Mouse (Mus musculus) midbrain, embryonic 10.5 days (tissue): ENCODE measurements around the gene Prss36. TPM values are rescaled to one million over a fixed set of nuclear protein-coding genes. Genes with fewer than 3 reads are reported as not detected.

ENCODE experiments used
- DNase-seq: peaks from one replicate; pipeline ENCODE4 v3.0.0-alpha.2; 2017; ENCODE audit warnings: low spot score
- H3K27ac ChIP-seq: fragments of 300-500 bp; sonication (generic); replicated peaks from 2 replicates; pipeline ENCODE4 v1.5.1; 2016; ENCODE audit warnings: mild to moderate bottlenecking
- H3K27me3 ChIP-seq: fragments of 300-500 bp; sonication (generic); 2 replicates; pipeline ENCODE4 v1.6.1; 2016; ENCODE audit warnings: low read depth, mild to moderate bottlenecking; ENCODE audit not compliant: poor library complexity, severe bottlenecking
- H3K36me3 ChIP-seq: fragments of 300-500 bp; sonication (generic); 2 replicates; pipeline ENCODE4 v1.6.1; 2016; ENCODE audit warnings: mild to moderate bottlenecking, moderate library complexity
- H3K4me1 ChIP-seq: fragments of 300-500 bp; sonication (generic); 2 replicates; pipeline ENCODE4 v1.6.1; 2016
- H3K4me3 ChIP-seq: fragments of 300-500 bp; sonication (generic); 2 replicates; pipeline ENCODE4 v1.5.1; 2016; ENCODE audit warnings: mild to moderate bottlenecking, moderate library complexity
- H3K9me3 ChIP-seq: fragments of 300-500 bp; sonication (generic); replicated peaks from 2 replicates; pipeline ENCODE4 v1.6.1; 2016; ENCODE audit warnings: mild to moderate bottlenecking
- WGBS: fragments of 180-500 bp; shearing (Covaris S2); methylation state at CpG from one replicate; pipeline ENCODE4 v1.1.7; 2016; 5-methylcytosine and 5-hydroxymethylcytosine counted together
- polyA plus RNA-seq: library from polyadenylated mRNA; unstranded; fragments of >200 nt; fragmentation: Nextera tagmentation; extraction: Ambion mirVana; gene quantifications from 2 replicates; pipeline ENCODE4 v1.2.1, GENCODE M21; 2016

Prss36 gene
- 11.0 and 13.0 TPM in 2 replicates for polyA plus RNA-seq

DNA sequence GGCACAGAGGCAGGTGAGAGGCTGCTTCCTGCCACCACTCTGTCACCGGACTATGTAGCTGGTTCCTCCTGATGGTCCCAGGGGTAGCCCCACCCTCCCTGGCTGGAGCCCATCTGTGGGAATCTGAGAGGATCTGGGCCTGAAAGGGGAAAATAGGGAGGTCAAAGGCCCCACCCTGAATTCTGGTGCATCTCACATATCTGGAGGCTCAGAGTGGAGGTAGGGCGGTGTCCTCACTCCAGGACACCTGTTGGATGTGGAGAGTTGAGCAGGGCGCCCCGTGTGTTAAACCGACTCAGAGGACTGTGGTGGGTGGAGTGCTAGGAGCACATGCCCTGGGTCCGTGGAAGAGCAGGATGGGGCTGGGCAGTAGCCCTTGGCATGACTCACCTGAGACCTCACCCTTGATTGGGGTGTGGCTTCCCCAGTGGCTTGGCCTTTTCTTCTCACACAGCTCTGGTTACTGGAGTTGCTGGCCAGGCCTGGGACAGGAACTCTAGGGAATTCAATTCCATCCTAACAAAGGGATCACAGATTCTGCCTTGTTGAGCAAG, at the start of gene Prss36:
TSS of gene Prss36 (minus strand) at position 256 of the 554 bp plus-strand sequence.
- WGBS: 83% methylated on average over 6 of the region's 6 CpGs
- H3K4me1 ChIP-seq: peaks cover 5% of the 10 kb centered on the region
- H3K36me3 ChIP-seq: no peaks in the 10 kb centered on the region
- peaks cover 38% of the 10 kb centered on the region for H3K27me3 ChIP-seq
- DNase-seq: no peak
- H3K9me3 ChIP-seq: no peaks in the 10 kb centered on the region
- H3K4me3 ChIP-seq: no peak within 1 kb of the TSS
- H3K27ac ChIP-seq: no peak within 1 kb of the TSS

DNA sequence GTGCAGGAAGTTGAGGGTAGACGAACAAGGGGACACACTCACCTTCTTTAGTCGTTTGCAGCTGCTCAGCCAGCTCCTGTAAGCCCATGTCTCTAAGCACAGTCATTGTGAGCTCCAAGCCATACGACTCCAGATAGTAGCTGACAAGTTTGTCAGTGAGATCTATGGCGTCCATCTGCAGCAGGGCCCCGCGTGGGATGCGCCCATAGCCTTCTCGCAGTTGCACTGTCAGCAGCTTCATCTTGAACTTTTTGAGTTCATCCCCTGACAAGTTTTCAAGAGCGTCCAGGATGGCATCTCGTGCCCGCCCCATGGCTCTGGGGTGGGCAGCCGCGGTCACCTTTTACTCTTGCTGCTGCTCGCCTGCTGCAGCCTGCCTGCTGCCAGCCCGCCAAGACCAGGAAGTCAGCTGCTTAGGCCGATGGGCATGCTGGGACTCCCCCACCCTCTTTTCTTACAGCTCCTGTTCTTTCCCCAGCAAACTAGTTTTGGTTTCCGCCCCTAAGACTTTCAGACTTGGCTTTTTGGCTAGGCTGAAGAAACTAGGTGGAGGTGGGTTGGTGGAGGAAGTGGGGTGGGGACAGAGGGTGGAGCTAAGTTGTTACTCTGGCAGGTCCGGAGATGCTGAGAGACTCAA, 46.9 kb upstream of the Prss36 start, which contains the start of gene Pycard:
TSS of gene Pycard (minus strand) at position 527 of the 637 bp plus-strand sequence.
- DNase-seq: no peak
- peak within 1 kb of the TSS; percentile 46; the same call in 1 of the 2 replicates for H3K27ac ChIP-seq
- 21% methylated on average over 18 of the region's 18 CpGs for WGBS

DNA sequence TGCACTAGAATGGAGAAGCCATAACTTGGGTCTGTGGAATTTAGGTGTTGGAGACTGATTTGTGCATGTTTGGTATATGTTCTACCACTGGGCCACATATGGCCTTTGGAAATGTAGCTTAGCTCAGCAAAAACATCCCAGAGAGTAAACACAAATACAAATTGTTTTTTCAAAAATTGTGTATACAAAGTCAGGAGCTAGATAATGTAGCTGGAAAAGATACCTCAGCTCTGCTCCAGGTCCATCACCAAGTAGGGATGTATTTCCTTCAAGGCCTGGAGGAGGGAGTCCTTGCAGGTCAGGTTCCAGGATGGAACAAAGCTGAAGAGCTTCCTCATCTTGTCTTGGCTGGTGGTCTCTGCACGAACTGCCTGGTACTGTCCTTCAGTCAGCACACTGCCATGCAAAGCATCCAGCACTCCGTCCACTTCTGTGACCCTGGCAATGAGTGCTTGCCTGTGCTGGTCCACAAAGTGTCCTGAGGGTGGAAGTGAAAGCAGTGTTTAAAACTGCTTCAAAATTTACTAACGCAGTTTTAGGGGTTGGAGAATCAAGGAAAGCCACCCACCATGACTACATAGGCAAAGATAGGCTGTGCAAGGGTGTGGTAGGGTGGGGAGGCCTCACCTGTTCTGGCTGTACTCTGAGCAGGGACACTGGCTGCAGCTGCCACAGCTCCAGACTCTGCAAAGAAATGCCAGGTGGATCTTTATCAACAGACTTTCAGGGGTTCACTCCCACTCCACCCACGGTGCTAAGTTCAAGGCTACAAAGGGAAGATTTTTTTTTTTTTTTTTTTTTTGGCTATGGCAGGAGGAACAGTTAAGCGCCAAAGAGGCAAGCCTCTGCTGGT, 46.2 kb upstream of the Prss36 start:
- 54% methylated on average over 5 of the region's 5 CpGs for WGBS
- peaks cover 12% of the 10 kb centered on the region for H3K4me1 ChIP-seq
- H3K36me3 ChIP-seq: peaks cover 52% of the 10 kb centered on the region
- no peaks in the 10 kb centered on the region for H3K9me3 ChIP-seq
- H3K4me3 ChIP-seq: 0 out of 2 replicates have a peak overlapping the region, but pooled peaks have one; percentile 30
- H3K27me3 ChIP-seq: no peaks in the 10 kb centered on the region
- DNase-seq: no peak
- H3K27ac ChIP-seq: no peak overlapping the region; the same call in 1 of the 2 replicates

More for the DNA sequence above, 46.9 kb upstream of the Prss36 start, which contains the start of gene Pycard:
- Histone ChIP-seq H3K36me3 (peaks cover 44% of the 10 kb centered on the region), H3K4me3 (peak within 1 kb of the TSS; percentile 30), H3K9me3 (no peaks in the 10 kb centered on the region), H3K4me1 (peaks cover 12% of the 10 kb centered on the region), H3K27me3 (no peaks in the 10 kb centered on the region)

DNA sequence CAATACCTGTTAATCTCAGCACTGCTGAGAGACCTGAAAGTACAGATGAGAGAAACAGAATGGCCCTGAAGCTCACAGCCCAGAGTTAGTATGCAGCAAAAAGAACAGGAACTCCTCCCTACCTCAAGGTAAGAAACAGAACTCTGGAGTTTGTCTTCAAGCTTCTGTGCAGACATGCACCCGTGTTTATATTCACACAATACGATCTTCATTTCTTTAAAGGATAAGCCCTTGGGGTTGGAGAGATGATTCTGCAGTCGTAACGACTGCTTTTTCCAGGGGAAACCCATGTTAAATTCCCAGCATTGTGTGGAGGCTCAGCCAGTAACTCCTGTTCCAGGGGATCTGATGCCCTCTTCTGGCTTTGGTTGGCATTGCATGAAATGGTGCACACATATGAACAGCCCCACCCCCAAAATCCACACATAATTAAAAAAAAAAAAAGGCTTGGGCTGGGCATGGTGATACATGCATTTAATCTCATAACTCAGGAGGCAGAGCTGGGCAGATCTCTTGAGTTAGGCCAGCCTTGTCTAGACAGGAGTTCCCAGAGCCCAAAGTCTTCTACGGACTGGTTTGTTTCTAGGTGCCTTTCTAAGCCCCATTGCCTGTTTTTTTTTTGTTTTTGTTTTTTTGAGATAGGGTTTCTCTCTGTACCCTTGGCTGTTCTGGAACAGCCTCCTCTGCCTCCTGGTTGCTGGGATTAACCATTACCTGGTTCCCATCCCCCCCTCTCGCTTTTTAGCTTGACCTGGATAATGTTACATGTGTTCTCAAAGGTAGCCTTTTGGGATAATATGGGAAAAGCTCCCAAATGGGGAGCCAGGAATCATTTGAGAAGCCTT, 45.3 kb upstream of the Prss36 start:
- H3K27me3 ChIP-seq: no peaks in the 10 kb centered on the region
- no peaks in the 10 kb centered on the region for H3K9me3 ChIP-seq
- peaks cover 60% of the 10 kb centered on the region for H3K36me3 ChIP-seq
- WGBS: 52% methylated on average over 6 of the region's 6 CpGs
- peak; percentile 74 for DNase-seq
- no peak overlapping the region for H3K4me3 ChIP-seq
- peaks cover 12% of the 10 kb centered on the region for H3K4me1 ChIP-seq
- no peak overlapping the region for H3K27ac ChIP-seq

DNA sequence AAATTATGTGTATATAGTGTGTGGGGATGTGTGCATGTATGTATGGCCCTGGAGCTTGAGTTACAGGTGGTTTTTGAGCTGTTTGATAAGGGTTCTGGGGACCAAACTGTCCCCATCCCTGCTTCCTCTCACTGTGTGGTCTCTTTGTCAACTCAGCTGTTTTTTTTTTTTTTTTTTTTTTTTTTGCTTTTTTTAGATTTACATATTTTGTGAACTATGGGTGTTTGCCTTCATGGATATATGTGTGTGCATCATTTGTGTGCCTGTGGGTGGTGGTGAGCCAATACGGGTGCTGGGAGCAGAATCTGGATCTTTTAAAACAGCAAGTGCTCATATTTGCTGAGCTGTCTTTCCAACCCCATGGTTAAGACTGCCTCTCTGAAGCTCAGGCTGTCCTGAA, 42.4 kb upstream of the Prss36 start:
- 83% methylated on average over 1 of the region's 1 CpGs for WGBS
- no peak overlapping the region for H3K27ac ChIP-seq
- DNase-seq: no peak
- H3K36me3 ChIP-seq: peaks cover 90% of the 10 kb centered on the region
- H3K9me3 ChIP-seq: no peaks in the 10 kb centered on the region
- peaks cover 12% of the 10 kb centered on the region for H3K4me1 ChIP-seq
- H3K4me3 ChIP-seq: no peak overlapping the region
- no peaks in the 10 kb centered on the region for H3K27me3 ChIP-seq

DNA sequence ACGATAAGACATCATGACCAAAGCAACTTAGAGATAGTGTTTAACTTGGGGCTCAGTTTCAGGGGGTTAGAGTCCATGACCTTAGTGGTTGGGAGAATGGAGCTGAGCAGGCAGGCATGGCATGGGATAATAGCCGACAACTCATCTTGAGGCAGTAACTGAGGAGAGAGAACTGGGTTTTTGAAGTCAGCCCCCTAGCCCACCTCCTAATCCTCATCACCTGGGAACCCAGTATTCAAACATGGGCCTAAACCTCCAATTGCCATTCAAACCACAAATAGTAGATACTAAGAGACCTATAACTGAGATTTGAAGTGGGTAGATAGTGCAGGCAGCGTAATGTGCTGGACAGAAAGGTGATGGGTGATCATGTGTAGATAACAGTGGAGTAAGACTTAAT, 34.1 kb upstream of the Prss36 start:
- WGBS: 95% methylated on average over 3 of the region's 3 CpGs
- no peak overlapping the region for H3K27ac ChIP-seq
- H3K4me1 ChIP-seq: no peaks in the 10 kb centered on the region
- H3K27me3 ChIP-seq: no peaks in the 10 kb centered on the region
- DNase-seq: no peak
- H3K4me3 ChIP-seq: no peak overlapping the region
- H3K36me3 ChIP-seq: peaks cover 100% of the 10 kb centered on the region
- no peaks in the 10 kb centered on the region for H3K9me3 ChIP-seq

DNA sequence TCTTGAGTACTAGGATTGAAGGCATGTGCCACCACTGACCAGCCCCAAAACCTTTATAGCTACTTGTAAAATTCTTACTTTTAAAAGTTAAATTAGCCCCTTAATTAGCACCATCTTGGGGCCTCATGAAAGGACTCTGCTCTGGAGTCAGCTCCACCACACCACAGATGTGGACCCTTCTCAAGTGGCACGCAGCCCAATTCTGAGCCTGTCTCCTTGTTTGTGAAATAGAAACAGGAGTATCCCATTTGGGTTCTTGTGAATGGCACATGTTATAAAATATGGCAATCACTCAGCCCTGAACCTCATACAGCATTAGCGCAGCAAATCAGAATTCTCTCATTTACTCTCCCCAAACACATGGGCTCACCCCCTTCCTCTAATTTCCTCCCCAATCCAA, 32.3 kb upstream of the Prss36 start:
- Histone ChIP-seq H3K4me3 (no peak overlapping the region), H3K36me3 (peaks cover 100% of the 10 kb centered on the region), H3K27me3 (no peaks in the 10 kb centered on the region), H3K9me3 (no peaks in the 10 kb centered on the region), H3K4me1 (no peaks in the 10 kb centered on the region), H3K27ac (no peak overlapping the region)
- WGBS: 94% methylated on average over 2 of the region's 2 CpGs
- DNase-seq: no peak

DNA sequence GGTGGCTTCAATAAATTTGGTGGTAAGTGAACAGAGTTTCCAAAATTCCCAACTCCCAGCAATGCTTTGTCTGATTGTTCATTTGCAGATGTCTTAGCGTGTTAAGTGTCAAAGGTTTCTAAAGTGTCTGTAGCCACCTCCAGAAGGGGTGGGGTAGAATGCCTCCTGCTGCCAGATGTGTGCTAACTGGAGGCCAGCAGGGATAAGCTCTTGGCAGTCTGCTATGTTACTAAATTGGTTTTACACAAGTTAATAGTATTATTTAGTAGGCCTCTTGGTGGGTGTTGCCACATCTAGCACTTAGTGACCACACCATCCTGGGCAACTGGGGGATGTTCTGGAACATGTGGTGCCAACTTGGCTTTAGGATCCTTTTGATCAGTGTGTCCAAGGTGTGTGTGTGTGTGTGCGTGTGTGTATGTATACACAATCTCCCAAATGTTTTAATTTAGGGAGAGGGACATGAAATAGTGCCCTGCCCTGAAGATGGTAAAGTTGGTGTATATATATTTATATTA, 27.9 kb upstream of the Prss36 start:
- 93% methylated on average over 2 of the region's 2 CpGs for WGBS
- Histone ChIP-seq H3K27me3 (no peaks in the 10 kb centered on the region), H3K4me1 (peaks cover 9% of the 10 kb centered on the region), H3K4me3 (no peak overlapping the region), H3K27ac (no peak overlapping the region), H3K36me3 (peaks cover 100% of the 10 kb centered on the region), H3K9me3 (no peaks in the 10 kb centered on the region)
- no peak for DNase-seq

DNA sequence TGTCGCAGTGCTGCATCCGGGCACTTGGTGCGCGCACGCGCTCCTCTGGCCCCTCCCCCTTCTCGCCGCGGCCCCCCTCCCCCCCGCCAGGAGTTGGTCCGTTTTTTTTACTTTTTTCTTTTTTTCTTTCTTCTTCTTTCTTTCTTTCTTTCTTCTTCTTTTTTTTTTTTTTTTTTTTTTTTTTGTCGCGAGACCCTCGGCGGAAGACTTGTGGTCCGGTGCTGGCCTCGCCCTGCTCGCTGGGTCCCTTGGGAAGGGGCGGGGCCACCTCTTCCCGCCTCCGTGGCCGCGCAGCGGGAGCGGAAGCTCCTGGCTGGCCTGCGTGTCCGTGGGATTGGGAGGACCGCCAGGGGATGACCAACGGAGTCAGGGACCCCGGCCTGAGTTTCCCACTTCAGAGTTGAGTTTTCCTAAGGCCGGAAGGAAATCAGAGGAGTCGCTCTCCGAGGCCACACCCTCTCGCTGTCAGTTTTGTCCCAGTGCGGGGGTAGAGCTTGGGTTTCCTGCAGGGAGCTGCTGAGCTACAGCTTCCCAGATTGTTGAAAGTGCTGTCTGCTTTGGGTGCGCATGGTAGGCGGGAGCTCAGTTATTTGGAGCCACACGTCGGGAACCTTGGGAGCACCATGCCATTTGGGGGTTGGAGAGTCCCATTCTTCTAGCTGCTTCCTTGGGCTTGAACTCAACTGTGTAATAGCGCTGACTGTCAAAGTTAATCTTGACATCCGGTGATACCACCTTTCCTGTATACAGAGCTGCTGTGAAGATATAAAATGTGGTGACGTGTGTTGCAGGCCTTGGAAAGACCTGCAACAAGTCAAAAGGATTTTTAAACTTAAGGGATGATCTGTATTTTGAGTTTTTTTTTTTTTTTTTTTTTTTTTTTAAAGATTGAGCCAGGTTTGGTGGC, 21.6 kb upstream of the Prss36 start:
- Histone ChIP-seq H3K4me3 (peak overlapping the region; percentile 96), H3K4me1 (peaks cover 23% of the 10 kb centered on the region), H3K27me3 (no peaks in the 10 kb centered on the region), H3K9me3 (no peaks in the 10 kb centered on the region), H3K36me3 (peaks cover 43% of the 10 kb centered on the region), H3K27ac (peak overlapping the region; percentile 100)
- under 1% methylated on average over 42 of the region's 42 CpGs for WGBS
- DNase-seq: peak; percentile 80

DNA sequence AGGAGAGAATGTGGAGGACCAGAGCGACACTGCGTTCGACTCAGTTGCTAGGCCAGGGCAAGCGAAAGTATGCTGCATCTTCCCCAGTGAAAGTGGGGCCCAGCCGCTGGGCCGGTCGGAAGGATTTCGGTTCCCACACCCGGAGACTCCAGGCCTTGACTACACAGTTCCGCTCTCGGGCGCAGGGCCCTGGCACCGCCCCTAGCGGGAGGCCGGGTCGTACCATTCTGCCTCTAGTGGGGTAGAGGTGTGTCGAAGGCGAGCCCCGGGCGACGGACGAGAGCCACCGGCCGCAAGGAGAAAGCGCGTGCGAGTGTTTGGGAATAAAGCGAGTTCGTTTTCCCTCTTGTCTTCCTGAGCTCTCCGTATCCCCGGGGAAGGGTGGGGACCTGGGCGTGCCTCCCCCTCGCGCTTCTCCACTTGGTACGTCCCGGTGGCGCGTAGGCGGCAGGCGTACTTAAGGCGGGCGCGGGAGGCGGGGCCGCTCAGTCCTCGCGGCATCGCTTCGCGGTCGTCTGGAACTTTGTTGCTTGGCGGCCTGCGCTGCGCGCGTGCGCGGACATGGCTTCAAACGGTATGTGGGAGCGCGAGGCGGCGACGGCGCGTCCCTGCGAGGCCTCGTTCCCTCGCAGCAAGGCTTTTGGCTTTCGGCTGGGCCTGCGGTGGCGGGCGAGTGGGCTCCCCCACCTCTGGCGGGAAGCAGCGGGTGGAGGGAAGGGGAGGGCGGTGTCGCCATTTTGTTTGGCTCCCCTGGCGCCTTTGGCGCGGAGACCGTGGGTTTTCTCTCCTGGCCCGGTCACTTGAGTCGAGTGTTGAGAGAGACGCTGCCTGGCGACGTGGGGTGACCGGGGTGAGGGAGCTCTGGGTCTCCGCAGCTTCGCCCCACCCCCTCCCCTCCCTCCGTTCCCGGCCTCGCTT, 20.7 kb upstream of the Prss36 start, which contains the start of gene Fus:
TSS of gene Fus (plus strand) at position 454 of the 918 bp plus-strand sequence.
- DNase-seq: peak; percentile 94
- H3K9me3 ChIP-seq: no peaks in the 10 kb centered on the region
- H3K4me1 ChIP-seq: peaks cover 20% of the 10 kb centered on the region
- peaks cover 34% of the 10 kb centered on the region for H3K36me3 ChIP-seq
- H3K4me3 ChIP-seq: peak within 1 kb of the TSS; percentile 96
- peak within 1 kb of the TSS; percentile 100 for H3K27ac ChIP-seq
- under 1% methylated on average over 92 of the region's 92 CpGs for WGBS
- H3K27me3 ChIP-seq: no peaks in the 10 kb centered on the region
